Mouse (Mus musculus): Measurements from ENCODE around the gene Pigu. TPM values are rescaled to one million over a fixed set of nuclear protein-coding genes. Genes with fewer than 3 reads are reported as not detected.

Pigu gene
- total RNA-seq, 2 experiments from 2014 or later = 27.5 to 31.2 TPM

GRCm38 (mm10) chr2:155240915-155241314, 116.3 kb downstream of the Pigu start:
- DNase-seq (ENCODE audit: low spot score in 2 of 2) = peak in 1 of 2 experiments; percentile 9

- no peak for DNase-seq (ENCODE audit: low spot score in 2 of 2)
Observed at GRCm38 (mm10) chr2:155237276-155237675, 120.0 kb downstream of the Pigu start.

GRCm38 (mm10) chr2:155236362-155236992, 120.8 kb downstream of the Pigu start, which contains the start of gene Dynlrb1:
TSS of gene Dynlrb1 (plus strand) at chr2:155236533.
- DNase-seq (ENCODE audit: low spot score in 2 of 2) = peak; percentile 99 to 100

GRCm38 (mm10) chr2:155235746-155236361, 121.4 kb downstream of the Pigu start:
- DNase-seq (ENCODE audit: low spot score in 2 of 2) = no peak

Small RNAs within 50 kb of the gene (microRNA-seq; reads per million reads assigned to microRNA genes)
- gene Mir695 = 0 reads per million in 2 experiments

Other genes starting within 250 kb of the Pigu start
- 10 to 100 TPM; 55.8 to 57.6 TPM for gene Itch, start 223.9 kb downstream of the Pigu start, total RNA-seq (2021)
- gene Dynlrb1, start 120.9 kb downstream of the Pigu start, total RNA-seq (2021) = 100 to 1,000 TPM; 293 to 300 TPM
- 100 to 1,000 TPM; 320 to 326 TPM for gene Map1lc3a, start 81.1 kb downstream of the Pigu start, total RNA-seq (2021)
- 100 to 1,000 TPM; 114 to 126 TPM for gene Trp53inp2, start 23.6 kb upstream of the Pigu start, total RNA-seq (2021)
- gene Ncoa6, start 116.5 kb upstream of the Pigu start, total RNA-seq (2021) = 10 to 100 TPM; 57.9 to 63.8 TPM
- gene Acss2, start 160.5 kb upstream of the Pigu start, total RNA-seq (2021) = 10 to 100 TPM; 47.3 to 57.0 TPM
- gene Ggt7, start 160.8 kb upstream of the Pigu start, total RNA-seq (2021) = 100 to 1,000 TPM; 114 to 127 TPM
- gene Gss, start 235.4 kb upstream of the Pigu start, total RNA-seq (2021) = 10 to 100 TPM; 13.1 to 14.0 TPM